Mouse (Mus musculus): Measurements from ENCODE around the gene Tsku. TPM values are rescaled to one million over a fixed set of nuclear protein-coding genes. Genes with fewer than 3 reads are reported as not detected.

Gene Tsku
- polyA plus RNA-seq, 1 experiment from 2014 or later: 19.1 TPM

- Histone ChIP-seq H3K4me3 (ENCODE audit: low read depth, low read length) (no peak overlapping the region), H3K27ac (ENCODE audit: low read length) (no peak overlapping the region), H3K9ac (replicated peaks; ENCODE audit: low read depth, low read length) (no peak overlapping the region), H3K27me3 (ENCODE audit: control insufficient read depth, insufficient read depth, low read length) (no peaks in the 10 kb centered on the region), H3K9me3 (ENCODE audit: control insufficient read depth, low read depth, low read length) (no peaks in the 10 kb centered on the region), H3K4me2 (replicated peaks; ENCODE audit: low read depth, low read length) (no peak overlapping the region), H3K4me1 (ENCODE audit: control insufficient read depth, insufficient read depth, low read length) (no peaks in the 10 kb centered on the region), H3K36me3 (ENCODE audit: control insufficient read depth, insufficient read depth, low read length) (no peaks in the 10 kb centered on the region)
- no peak for ATAC-seq (ENCODE audit: insufficient number of reproducible peaks, insufficient read depth, low FRiP score, low read depth)
- 44% methylated on average over 4 of the region's 4 CpGs for WGBS
Observed at GRCm38 (mm10) chr7:98371161-98371560, 10.0 kb upstream of the Tsku start.

- Histone ChIP-seq H3K4me2 (replicated peaks; ENCODE audit: low read depth, low read length) (no peak overlapping the region), H3K4me3 (ENCODE audit: low read depth, low read length) (no peak overlapping the region), H3K9me3 (ENCODE audit: control insufficient read depth, low read depth, low read length) (no peaks in the 10 kb centered on the region), H3K36me3 (ENCODE audit: control insufficient read depth, insufficient read depth, low read length) (no peaks in the 10 kb centered on the region), H3K9ac (replicated peaks; ENCODE audit: low read depth, low read length) (no peak overlapping the region), H3K27ac (ENCODE audit: low read length) (no peak overlapping the region), H3K4me1 (ENCODE audit: control insufficient read depth, insufficient read depth, low read length) (no peaks in the 10 kb centered on the region), H3K27me3 (ENCODE audit: control insufficient read depth, insufficient read depth, low read length) (no peaks in the 10 kb centered on the region)
- no peak for ATAC-seq (ENCODE audit: insufficient number of reproducible peaks, insufficient read depth, low FRiP score, low read depth)
- WGBS: 61% methylated on average over 10 of the region's 10 CpGs
Observed at GRCm38 (mm10) chr7:98369762-98370369, 8.7 kb upstream of the Tsku start.

- H3K9ac ChIP-seq (replicated peaks; ENCODE audit: low read depth, low read length): no peak overlapping the region
- WGBS: 14% methylated on average over 2 of the region's 2 CpGs
- H3K4me2 ChIP-seq (replicated peaks; ENCODE audit: low read depth, low read length): peak overlapping the region; percentile 89
- H3K36me3 ChIP-seq (ENCODE audit: control insufficient read depth, insufficient read depth, low read length): no peaks in the 10 kb centered on the region
- H3K4me1 ChIP-seq (ENCODE audit: control insufficient read depth, insufficient read depth, low read length): peaks cover 23% of the 10 kb centered on the region
- peak overlapping the region; percentile 91 for H3K27ac ChIP-seq (ENCODE audit: low read length)
- no peaks in the 10 kb centered on the region for H3K27me3 ChIP-seq (ENCODE audit: control insufficient read depth, insufficient read depth, low read length)
- H3K4me3 ChIP-seq (ENCODE audit: low read depth, low read length): peak overlapping the region; percentile 74; the same call in 1 of the 2 replicates
- H3K9me3 ChIP-seq (ENCODE audit: control insufficient read depth, low read depth, low read length): no peaks in the 10 kb centered on the region; the same call in 1 of the 2 replicates
- peak; percentile 7; the same call in 1 of the 2 replicates for ATAC-seq (ENCODE audit: insufficient number of reproducible peaks, insufficient read depth, low FRiP score, low read depth)
Observed at GRCm38 (mm10) chr7:98361662-98362061, 534 bp upstream of the Tsku start.

- no peaks in the 10 kb centered on the region for H3K27me3 ChIP-seq (ENCODE audit: control insufficient read depth, insufficient read depth, low read length)
- H3K4me3 ChIP-seq (ENCODE audit: low read depth, low read length): peak overlapping the region; percentile 74
- under 1% methylated on average over 20 of the region's 20 CpGs for WGBS
- H3K27ac ChIP-seq (ENCODE audit: low read length): peak overlapping the region; percentile 91
- peak overlapping the region; percentile 69 for H3K9ac ChIP-seq (replicated peaks; ENCODE audit: low read depth, low read length)
- no peak; the same call in 1 of the 2 replicates for ATAC-seq (ENCODE audit: insufficient number of reproducible peaks, insufficient read depth, low FRiP score, low read depth)
- H3K4me2 ChIP-seq (replicated peaks; ENCODE audit: low read depth, low read length): peak overlapping the region; percentile 89
- H3K9me3 ChIP-seq (ENCODE audit: control insufficient read depth, low read depth, low read length): no peaks in the 10 kb centered on the region; the same call in 1 of the 2 replicates
- peaks cover 34% of the 10 kb centered on the region for H3K4me1 ChIP-seq (ENCODE audit: control insufficient read depth, insufficient read depth, low read length)
- no peaks in the 10 kb centered on the region for H3K36me3 ChIP-seq (ENCODE audit: control insufficient read depth, insufficient read depth, low read length)
Observed at GRCm38 (mm10) chr7:98360621-98360990, 522 bp downstream of the Tsku start.

- 1% methylated on average over 33 of the region's 33 CpGs for WGBS
- Histone ChIP-seq H3K27me3 (ENCODE audit: control insufficient read depth, insufficient read depth, low read length) (no peaks in the 10 kb centered on the region), H3K4me2 (replicated peaks; ENCODE audit: low read depth, low read length) (peak overlapping the region; percentile 89), H3K27ac (ENCODE audit: low read length) (peak overlapping the region; percentile 91), H3K9me3 (ENCODE audit: control insufficient read depth, low read depth, low read length) (no peaks in the 10 kb centered on the region; the same call in 1 of the 2 replicates), H3K36me3 (ENCODE audit: control insufficient read depth, insufficient read depth, low read length) (no peaks in the 10 kb centered on the region), H3K9ac (replicated peaks; ENCODE audit: low read depth, low read length) (peak overlapping the region; percentile 69), H3K4me1 (ENCODE audit: control insufficient read depth, insufficient read depth, low read length) (peaks cover 39% of the 10 kb centered on the region), H3K4me3 (ENCODE audit: low read depth, low read length) (peak overlapping the region; percentile 74)
- ATAC-seq (ENCODE audit: insufficient number of reproducible peaks, insufficient read depth, low FRiP score, low read depth): peak; percentile 43; the same call in 1 of the 2 replicates
Observed at GRCm38 (mm10) chr7:98359951-98360620, 1.0 kb downstream of the Tsku start.

- Histone ChIP-seq H3K27me3 (ENCODE audit: control insufficient read depth, insufficient read depth, low read length) (no peaks in the 10 kb centered on the region), H3K36me3 (ENCODE audit: control insufficient read depth, insufficient read depth, low read length) (no peaks in the 10 kb centered on the region; the same call in 1 of the 2 replicates), H3K4me2 (replicated peaks; ENCODE audit: low read depth, low read length) (no peak overlapping the region), H3K4me1 (ENCODE audit: control insufficient read depth, insufficient read depth, low read length) (peaks cover 55% of the 10 kb centered on the region), H3K4me3 (ENCODE audit: low read depth, low read length) (no peak overlapping the region), H3K27ac (ENCODE audit: low read length) (no peak overlapping the region), H3K9me3 (ENCODE audit: control insufficient read depth, low read depth, low read length) (no peaks in the 10 kb centered on the region), H3K9ac (replicated peaks; ENCODE audit: low read depth, low read length) (no peak overlapping the region)
- 65% methylated on average over 1 of the region's 1 CpGs for WGBS
- ATAC-seq (ENCODE audit: insufficient number of reproducible peaks, insufficient read depth, low FRiP score, low read depth): no peak
Observed at GRCm38 (mm10) chr7:98358016-98358415, 3.1 kb downstream of the Tsku start.

GRCm38 (mm10) chr7:98357324-98357723 lies 3.8 kb downstream of the Tsku start:
- Histone ChIP-seq H3K4me1 (ENCODE audit: control insufficient read depth, insufficient read depth, low read length) (peaks cover 51% of the 10 kb centered on the region), H3K27me3 (ENCODE audit: control insufficient read depth, insufficient read depth, low read length) (no peaks in the 10 kb centered on the region), H3K9ac (replicated peaks; ENCODE audit: low read depth, low read length) (no peak overlapping the region), H3K27ac (ENCODE audit: low read length) (no peak overlapping the region), H3K4me2 (replicated peaks; ENCODE audit: low read depth, low read length) (no peak overlapping the region), H3K9me3 (ENCODE audit: control insufficient read depth, low read depth, low read length) (no peaks in the 10 kb centered on the region), H3K36me3 (ENCODE audit: control insufficient read depth, insufficient read depth, low read length) (peaks cover 7% of the 10 kb centered on the region; the same call in 1 of the 2 replicates), H3K4me3 (ENCODE audit: low read depth, low read length) (no peak overlapping the region)
- WGBS: 86% methylated on average over 5 of the region's 5 CpGs
- ATAC-seq (ENCODE audit: insufficient number of reproducible peaks, insufficient read depth, low FRiP score, low read depth): no peak

GRCm38 (mm10) chr7:98354921-98355310 lies 6.2 kb downstream of the Tsku start:
- H3K27ac ChIP-seq (ENCODE audit: low read length): peak overlapping the region; percentile 30
- 29% methylated on average over 4 of the region's 4 CpGs for WGBS
- ATAC-seq (ENCODE audit: insufficient number of reproducible peaks, insufficient read depth, low FRiP score, low read depth): no peak
- peaks cover 23% of the 10 kb centered on the region for H3K36me3 ChIP-seq (ENCODE audit: control insufficient read depth, insufficient read depth, low read length)
- H3K27me3 ChIP-seq (ENCODE audit: control insufficient read depth, insufficient read depth, low read length): no peaks in the 10 kb centered on the region
- no peaks in the 10 kb centered on the region for H3K9me3 ChIP-seq (ENCODE audit: control insufficient read depth, low read depth, low read length)
- no peak overlapping the region; the same call in 1 of the 2 replicates for H3K9ac ChIP-seq (replicated peaks; ENCODE audit: low read depth, low read length)
- no peak overlapping the region for H3K4me3 ChIP-seq (ENCODE audit: low read depth, low read length)
- H3K4me2 ChIP-seq (replicated peaks; ENCODE audit: low read depth, low read length): peak overlapping the region; percentile 21; the same call in 1 of the 2 replicates
- peaks cover 45% of the 10 kb centered on the region for H3K4me1 ChIP-seq (ENCODE audit: control insufficient read depth, insufficient read depth, low read length)

Measured in stomach, embryonic 14.5 days (tissue).